Mouse (Mus musculus): Measurements from ENCODE around the gene Gm5797.
"Not testable (repeated sequence)": the region's sequence is repeated elsewhere in the genome, so short reads cannot be mapped to it uniquely, and the experiment has no call there.

- TF ChIP-seq CTCF (IDR thresholded peaks at IDR 0.05; ENCODE audit: control insufficient read depth, insufficient read depth, insufficient replicate concordance, low read depth, low read length); POLR2A (IDR thresholded peaks at IDR 0.05; ENCODE audit: control insufficient read depth, low read depth, low read length): not testable (repeated sequence)
Observed at GRCm38 (mm10) chr14:7365034-7365433, 32.8 kb upstream of the Gm5797 start, which contains the start of gene Gm8374.

All from testis, adult 2 months (tissue).